Mouse (Mus musculus): Measurements from ENCODE around the gene Ift52. TPM values are rescaled to one million over a fixed set of nuclear protein-coding genes. Genes with fewer than 3 reads are reported as not detected.

The Ift52 gene
- polyA plus RNA-seq, 1 experiment, result 21.1 TPM

DNA sequence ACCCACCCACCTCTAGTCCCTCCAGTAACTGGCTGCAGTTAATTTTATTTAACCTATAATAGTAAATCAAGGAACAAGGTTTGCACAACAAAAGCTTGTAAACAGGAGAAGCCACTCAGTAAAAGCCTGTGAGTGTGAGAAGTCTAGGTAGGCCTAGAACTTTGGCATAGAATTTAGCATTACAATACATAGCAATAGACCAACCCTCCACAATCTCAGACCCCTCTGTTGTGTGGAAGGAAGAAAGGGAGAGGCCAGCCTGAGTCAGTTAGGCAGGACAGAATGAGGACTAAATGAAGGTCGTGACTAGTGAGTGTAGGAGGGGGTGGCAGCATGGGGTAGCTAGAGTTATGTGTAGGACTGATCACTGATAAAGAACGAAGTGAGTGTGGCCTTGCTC lies 14.6 kb downstream of the Ift52 start:
- Histone ChIP-seq H3K4me3 (no peak overlapping the region), H3K36me3 (ENCODE audit: control insufficient read depth, insufficient read depth) (peaks cover 65% of the 10 kb centered on the region), H3K4me2 (ENCODE audit: low read depth) (no peak overlapping the region), H3ac (ENCODE audit: control insufficient read depth, insufficient read length) (no peak overlapping the region), H3K79me2 (ENCODE audit: control insufficient read depth, insufficient read depth) (no peaks in the 10 kb centered on the region), H3K27me3 (ENCODE audit: control insufficient read depth, insufficient read depth, insufficient read length) (no peaks in the 10 kb centered on the region)
- TF ChIP-seq POLR2AphosphoS2 (IDR thresholded peaks at IDR 0.05; ENCODE audit: insufficient read length, low read depth), result no peak
- no peak for TF ChIP-seq USF1 (IDR thresholded peaks at IDR 0.05; ENCODE audit: low read depth)
- TF ChIP-seq CEBPB (IDR thresholded peaks at IDR 0.05; ENCODE audit: insufficient read depth, poor library complexity, severe bottlenecking), result no peak
- TF ChIP-seq SRF (IDR thresholded peaks at IDR 0.05; ENCODE audit: control insufficient read depth, insufficient read length, low read depth), result no peak
- no peak for TF ChIP-seq TCF12 (IDR thresholded peaks at IDR 0.05; ENCODE audit: insufficient read depth, poor library complexity, severe bottlenecking)
- no peak for TF ChIP-seq MAX (IDR thresholded peaks at IDR 0.05; ENCODE audit: low read depth)
- no peak for TF ChIP-seq MYOD1 (IDR thresholded peaks at IDR 0.05; ENCODE audit: control insufficient read depth in 1 of 3, insufficient read length in 2 of 3, low read depth in 2 of 3)
- no peak for TF ChIP-seq MYOG (IDR thresholded peaks at IDR 0.05; ENCODE audit: control insufficient read depth in 1 of 3, insufficient read depth in 1 of 3, insufficient read length in 2 of 3, low read depth in 2 of 3)
- TF ChIP-seq POLR2A (IDR thresholded peaks at IDR 0.05; ENCODE audit: insufficient read length, low read depth), result no peak
- TF ChIP-seq REST (IDR thresholded peaks at IDR 0.05; ENCODE audit: insufficient read depth, insufficient read length), result no peak
- TF ChIP-seq TCF3 (IDR thresholded peaks at IDR 0.05; ENCODE audit: insufficient read length, low read depth), result no peak
- TF ChIP-seq E2F4 (IDR thresholded peaks at IDR 0.05; ENCODE audit: insufficient read depth), result no peak

- peaks cover 58% of the 10 kb centered on the region for H3K36me3 ChIP-seq (ENCODE audit: control insufficient read depth, insufficient read depth)
- H3ac ChIP-seq (ENCODE audit: control insufficient read depth, insufficient read length), result no peak overlapping the region
- no peak overlapping the region for H3K4me2 ChIP-seq (ENCODE audit: low read depth)
- H3K4me3 ChIP-seq, result no peak overlapping the region
- TF ChIP-seq REST (IDR thresholded peaks at IDR 0.05; ENCODE audit: insufficient read depth, insufficient read length), result no peak
- no peaks in the 10 kb centered on the region for H3K27me3 ChIP-seq (ENCODE audit: control insufficient read depth, insufficient read depth, insufficient read length)
- no peaks in the 10 kb centered on the region for H3K79me2 ChIP-seq (ENCODE audit: control insufficient read depth, insufficient read depth)
These were observed 15.5 kb downstream of the Ift52 start for GRCm38 (mm10) chr2:163032622-163033021.

GRCm38 (mm10) chr2:163039940-163040339 lies 22.8 kb downstream of the Ift52 start:
- H3K4me2 ChIP-seq (ENCODE audit: low read depth), result no peak overlapping the region
- H3K36me3 ChIP-seq (ENCODE audit: control insufficient read depth, insufficient read depth), result peaks cover 29% of the 10 kb centered on the region
- no peak overlapping the region for H3ac ChIP-seq (ENCODE audit: control insufficient read depth, insufficient read length)
- no peaks in the 10 kb centered on the region for H3K27me3 ChIP-seq (ENCODE audit: control insufficient read depth, insufficient read depth, insufficient read length)
- no peak overlapping the region for H3K4me3 ChIP-seq
- H3K79me2 ChIP-seq (ENCODE audit: control insufficient read depth, insufficient read depth), result no peaks in the 10 kb centered on the region
- no peak for TF ChIP-seq SRF (IDR thresholded peaks at IDR 0.05; ENCODE audit: control insufficient read depth, insufficient read length, low read depth)
- no peak for TF ChIP-seq CEBPB (IDR thresholded peaks at IDR 0.05; ENCODE audit: insufficient read depth, poor library complexity, severe bottlenecking)
- no peak for TF ChIP-seq USF1 (IDR thresholded peaks at IDR 0.05; ENCODE audit: low read depth)
- no peak for TF ChIP-seq E2F4 (IDR thresholded peaks at IDR 0.05; ENCODE audit: insufficient read depth)
- TF ChIP-seq TCF12 (IDR thresholded peaks at IDR 0.05; ENCODE audit: insufficient read depth, poor library complexity, severe bottlenecking), result no peak
- TF ChIP-seq MYOD1 (IDR thresholded peaks at IDR 0.05; ENCODE audit: control insufficient read depth in 1 of 3, insufficient read length in 2 of 3, low read depth in 2 of 3), result no peak
- no peak for TF ChIP-seq POLR2AphosphoS2 (IDR thresholded peaks at IDR 0.05; ENCODE audit: insufficient read length, low read depth)
- TF ChIP-seq POLR2A (IDR thresholded peaks at IDR 0.05; ENCODE audit: insufficient read length, low read depth), result no peak
- TF ChIP-seq MAX (IDR thresholded peaks at IDR 0.05; ENCODE audit: low read depth), result no peak
- TF ChIP-seq TCF3 (IDR thresholded peaks at IDR 0.05; ENCODE audit: insufficient read length, low read depth), result no peak
- TF ChIP-seq REST (IDR thresholded peaks at IDR 0.05; ENCODE audit: insufficient read depth, insufficient read length), result no peak
- TF ChIP-seq MYOG (IDR thresholded peaks at IDR 0.05; ENCODE audit: control insufficient read depth in 1 of 3, insufficient read depth in 1 of 3, insufficient read length in 2 of 3, low read depth in 2 of 3), result no peak

- Histone ChIP-seq H3K27me3 (ENCODE audit: control insufficient read depth, insufficient read depth, insufficient read length) (no peaks in the 10 kb centered on the region), H3K4me3 (no peak overlapping the region), H3ac (ENCODE audit: control insufficient read depth, insufficient read length) (no peak overlapping the region), H3K79me2 (ENCODE audit: control insufficient read depth, insufficient read depth) (no peaks in the 10 kb centered on the region), H3K36me3 (ENCODE audit: control insufficient read depth, insufficient read depth) (peaks cover 22% of the 10 kb centered on the region), H3K4me2 (ENCODE audit: low read depth) (no peak overlapping the region)
- TF ChIP-seq MYOD1 (IDR thresholded peaks at IDR 0.05; ENCODE audit: control insufficient read depth in 1 of 3, insufficient read length in 2 of 3, low read depth in 2 of 3), result no peak
- TF ChIP-seq MYOG (IDR thresholded peaks at IDR 0.05; ENCODE audit: control insufficient read depth in 1 of 3, insufficient read depth in 1 of 3, insufficient read length in 2 of 3, low read depth in 2 of 3), result no peak
- TF ChIP-seq USF1 (IDR thresholded peaks at IDR 0.05; ENCODE audit: low read depth), result no peak
- no peak for TF ChIP-seq POLR2A (IDR thresholded peaks at IDR 0.05; ENCODE audit: insufficient read length, low read depth)
- no peak for TF ChIP-seq MAX (IDR thresholded peaks at IDR 0.05; ENCODE audit: low read depth)
- no peak for TF ChIP-seq E2F4 (IDR thresholded peaks at IDR 0.05; ENCODE audit: insufficient read depth)
- TF ChIP-seq REST (IDR thresholded peaks at IDR 0.05; ENCODE audit: insufficient read depth, insufficient read length), result no peak
- TF ChIP-seq POLR2AphosphoS2 (IDR thresholded peaks at IDR 0.05; ENCODE audit: insufficient read length, low read depth), result no peak
- TF ChIP-seq TCF12 (IDR thresholded peaks at IDR 0.05; ENCODE audit: insufficient read depth, poor library complexity, severe bottlenecking), result no peak
- no peak for TF ChIP-seq CEBPB (IDR thresholded peaks at IDR 0.05; ENCODE audit: insufficient read depth, poor library complexity, severe bottlenecking)
- TF ChIP-seq SRF (IDR thresholded peaks at IDR 0.05; ENCODE audit: control insufficient read depth, insufficient read length, low read depth), result no peak
- TF ChIP-seq TCF3 (IDR thresholded peaks at IDR 0.05; ENCODE audit: insufficient read length, low read depth), result no peak
These were observed 31.0 kb downstream of the Ift52 start for GRCm38 (mm10) chr2:163048125-163048524.

- peaks cover 18% of the 10 kb centered on the region for H3K36me3 ChIP-seq (ENCODE audit: control insufficient read depth, insufficient read depth)
- no peak overlapping the region for H3K4me3 ChIP-seq
- no peaks in the 10 kb centered on the region for H3K27me3 ChIP-seq (ENCODE audit: control insufficient read depth, insufficient read depth, insufficient read length)
- H3K4me2 ChIP-seq (ENCODE audit: low read depth), result no peak overlapping the region
- TF ChIP-seq REST (IDR thresholded peaks at IDR 0.05; ENCODE audit: insufficient read depth, insufficient read length) (no peak), MYOG (IDR thresholded peaks at IDR 0.05; ENCODE audit: control insufficient read depth in 1 of 3, insufficient read depth in 1 of 3, insufficient read length in 2 of 3, low read depth in 2 of 3) (no peak), TCF3 (IDR thresholded peaks at IDR 0.05; ENCODE audit: insufficient read length, low read depth) (no peak), MYOD1 (IDR thresholded peaks at IDR 0.05; ENCODE audit: control insufficient read depth in 1 of 3, insufficient read length in 2 of 3, low read depth in 2 of 3) (no peak), TCF12 (IDR thresholded peaks at IDR 0.05; ENCODE audit: insufficient read depth, poor library complexity, severe bottlenecking) (no peak), MAX (IDR thresholded peaks at IDR 0.05; ENCODE audit: low read depth) (no peak), USF1 (IDR thresholded peaks at IDR 0.05; ENCODE audit: low read depth) (no peak), E2F4 (IDR thresholded peaks at IDR 0.05; ENCODE audit: insufficient read depth) (no peak), SRF (IDR thresholded peaks at IDR 0.05; ENCODE audit: control insufficient read depth, insufficient read length, low read depth) (no peak), POLR2A (IDR thresholded peaks at IDR 0.05; ENCODE audit: insufficient read length, low read depth) (no peak), POLR2AphosphoS2 (IDR thresholded peaks at IDR 0.05; ENCODE audit: insufficient read length, low read depth) (no peak)
- H3K79me2 ChIP-seq (ENCODE audit: control insufficient read depth, insufficient read depth), result no peaks in the 10 kb centered on the region
- H3ac ChIP-seq (ENCODE audit: control insufficient read depth, insufficient read length), result no peak overlapping the region
These were observed 32.0 kb downstream of the Ift52 start for GRCm38 (mm10) chr2:163049116-163049515.
